Mouse (Mus musculus) kidney, embryonic 16.5 days (tissue): ENCODE measurements around the gene Tspan14. TPM values are rescaled to one million over a fixed set of nuclear protein-coding genes. Genes with fewer than 3 reads are reported as not detected.

Experiments
- polyA plus RNA-seq: library from polyadenylated mRNA; unstranded; fragments of >200 nt; fragmentation: Nextera tagmentation; extraction: Ambion mirVana; gene quantifications from 2 replicates; pipeline ENCODE4 v1.2.1, GENCODE M21; 2015

Gene Tspan14
- polyA plus RNA-seq, 1 experiment from 2014 or later, result 144 TPM

Other genes starting within 250 kb of the Tspan14 start
- 0.81 and 0.99 TPM in 2 replicates for gene Sh2d4b, start 73.5 kb downstream of the Tspan14 start, polyA plus RNA-seq
- gene Fam213a, start 47.0 kb upstream of the Tspan14 start, polyA plus RNA-seq, result 109 and 111 TPM in 2 replicates
- gene Dydc2, start 102.4 kb upstream of the Tspan14 start, polyA plus RNA-seq, result 0.45 TPM in 1 of 2 replicates, not detected in the other
- gene Dydc1, start 106.1 kb upstream of the Tspan14 start, polyA plus RNA-seq, result not detected in 2 replicates
- gene Mat1a, start 138.2 kb upstream of the Tspan14 start, polyA plus RNA-seq, result 0.36 and 0.54 TPM in 2 replicates
- gene Sftpa1, start 165.0 kb upstream of the Tspan14 start, polyA plus RNA-seq, result 3.9 TPM in 1 of 2 replicates, not detected in the other
- 0.19 TPM in 1 of 2 replicates, not detected in the other for gene Mbl1, start 184.7 kb upstream of the Tspan14 start, polyA plus RNA-seq
- gene Sftpd, start 218.3 kb upstream of the Tspan14 start, polyA plus RNA-seq, result 0.16 and 0.45 TPM in 2 replicates